Mouse (Mus musculus): ENCODE results near the gene Plxna2.

GRCm38 (mm10) chr1:194693488-194693887 lies 75.5 kb downstream of the Plxna2 start:
- TF ChIP-seq POLR2A (IDR thresholded peaks at IDR 0.05; ENCODE audit: borderline replicate concordance, low read depth, low read length) (no peak), CTCF (IDR thresholded peaks at IDR 0.05; ENCODE audit: low read depth, low read length) (no peak)
